Mouse (Mus musculus) adrenal gland, postnatal 4 days (tissue): ENCODE measurements around the gene Slc22a3. TPM values are rescaled to one million over a fixed set of nuclear protein-coding genes. Genes with fewer than 3 reads are reported as not detected.

ENCODE experiments used
- total RNA-seq, 2 experiments: library from RNA; stranded (reverse); gene quantifications; 2 replicates each; pipeline ENCODE4 v1.2.3; 2021

The Slc22a3 gene
- total RNA-seq, 2 experiments from 2014 or later: 0.90 to 1.2 TPM

Other genes starting within 250 kb of the Slc22a3 start
- 10 to 100 TPM; 31.7 to 44.0 TPM for gene Map3k4, start 188.9 kb downstream of the Slc22a3 start, total RNA-seq
- 100 to 1,000 TPM in 1 of 2 experiments, 1 to 10 TPM in 1; 4.5 to 184 TPM for gene Plg, start 129.1 kb downstream of the Slc22a3 start, total RNA-seq
- gene Slc22a2, start 76.4 kb upstream of the Slc22a3 start, total RNA-seq: 1 to 10 TPM in 1 of 2 experiments, under 1 TPM in 1; 0.45 to 6.8 TPM
- gene Slc22a1, start 168.1 kb upstream of the Slc22a3 start, total RNA-seq: 10 to 100 TPM in 1 of 2 experiments, 1 to 10 TPM in 1; 4.5 to 17.4 TPM